Mouse (Mus musculus): ENCODE results near the gene Xylt2. TPM values are rescaled to one million over a fixed set of nuclear protein-coding genes. Genes with fewer than 3 reads are reported as not detected.
"Not testable (repeated sequence)": the region's sequence is repeated elsewhere in the genome, so short reads cannot be mapped to it uniquely, and the experiment has no call there.

Xylt2 gene
- total and polyA plus RNA-seq, 2 experiments from 2014 or later = 10.9 to 34.0 TPM

- no peak overlapping the region for H3K9ac ChIP-seq
- H3K9me3 ChIP-seq (ENCODE audit: low read length) = no peaks in the 10 kb centered on the region
- H3K36me3 ChIP-seq (ENCODE audit: insufficient read depth) = peaks cover 11% of the 10 kb centered on the region
- H3K4me2 ChIP-seq (ENCODE audit: low read depth) = no peak overlapping the region
- ATAC-seq = no peak
- 55% methylated on average over 8 of the region's 8 CpGs for WGBS
- DNase-seq = no peak
- peak overlapping the region; percentile 59 for H3K4me3 ChIP-seq (ENCODE audit: low read depth, low read length)
- H3K4me1 ChIP-seq (ENCODE audit: insufficient read depth) = peaks cover 11% of the 10 kb centered on the region
- no peak for TF ChIP-seq CTCF (IDR thresholded peaks at IDR 0.05; ENCODE audit: low read depth)
- no peak overlapping the region for H3K27ac ChIP-seq (ENCODE audit: low read depth, low read length)
- H3K27me3 ChIP-seq (ENCODE audit: insufficient read depth, low read length) = no peaks in the 10 kb centered on the region
These were observed 24.3 kb downstream of the Xylt2 start for GRCm38 (mm10) chr11:94652973-94653372.

- H3K27me3 ChIP-seq (ENCODE audit: insufficient read depth, low read length); DNase-seq; H3K4me3 ChIP-seq (ENCODE audit: low read depth, low read length); H3K27ac ChIP-seq (ENCODE audit: low read depth, low read length); H3K9me3 ChIP-seq (ENCODE audit: low read length); H3K9ac ChIP-seq; ATAC-seq; H3K36me3 ChIP-seq (ENCODE audit: insufficient read depth); H3K4me2 ChIP-seq (ENCODE audit: low read depth): not testable (repeated sequence)
- WGBS = 96% methylated on average over 5 of the region's 7 CpGs
- H3K4me1 ChIP-seq (ENCODE audit: insufficient read depth) = peaks cover 11% of the 10 kb centered on the region
These were observed 26.1 kb downstream of the Xylt2 start for GRCm38 (mm10) chr11:94651241-94651640.

GRCm38 (mm10) chr11:94646457-94646856 is 30.9 kb downstream of the Xylt2 start:
- 94% methylated on average over 4 of the region's 4 CpGs for WGBS
- Histone ChIP-seq H3K4me3 (ENCODE audit: low read depth, low read length) (no peak overlapping the region), H3K27me3 (ENCODE audit: insufficient read depth, low read length) (no peaks in the 10 kb centered on the region), H3K27ac (ENCODE audit: low read depth, low read length) (no peak overlapping the region), H3K9me3 (ENCODE audit: low read length) (no peaks in the 10 kb centered on the region), H3K36me3 (ENCODE audit: insufficient read depth) (peaks cover 38% of the 10 kb centered on the region), H3K9ac (no peak overlapping the region), H3K4me2 (ENCODE audit: low read depth) (no peak overlapping the region), H3K4me1 (ENCODE audit: insufficient read depth) (no peaks in the 10 kb centered on the region)
- no peak for ATAC-seq
- TF ChIP-seq CTCF (IDR thresholded peaks at IDR 0.05; ENCODE audit: low read depth) = no peak
- no peak for DNase-seq

GRCm38 (mm10) chr11:94644461-94645219 is 32.7 kb downstream of the Xylt2 start:
- 87% methylated on average over 8 of the region's 8 CpGs for WGBS
- H3K27me3 ChIP-seq (ENCODE audit: insufficient read depth, low read length) = no peaks in the 10 kb centered on the region
- no peak overlapping the region for H3K4me2 ChIP-seq (ENCODE audit: low read depth)
- H3K9me3 ChIP-seq (ENCODE audit: low read length) = no peaks in the 10 kb centered on the region
- H3K4me1 ChIP-seq (ENCODE audit: insufficient read depth) = no peaks in the 10 kb centered on the region
- no peak overlapping the region for H3K4me3 ChIP-seq (ENCODE audit: low read depth, low read length)
- ATAC-seq (no peak), DNase-seq (no peak)
- TF ChIP-seq CTCF (IDR thresholded peaks at IDR 0.05; ENCODE audit: low read depth) = no peak
- H3K27ac ChIP-seq (ENCODE audit: low read depth, low read length) = no peak overlapping the region
- peaks cover 56% of the 10 kb centered on the region for H3K36me3 ChIP-seq (ENCODE audit: insufficient read depth)
- no peak overlapping the region for H3K9ac ChIP-seq

GRCm38 (mm10) chr11:94634431-94634830 is 42.9 kb downstream of the Xylt2 start:
- Histone ChIP-seq H3K4me3 (ENCODE audit: low read depth, low read length) (no peak overlapping the region), H3K9me3 (ENCODE audit: low read length) (no peaks in the 10 kb centered on the region), H3K27me3 (ENCODE audit: insufficient read depth, low read length) (no peaks in the 10 kb centered on the region), H3K36me3 (ENCODE audit: insufficient read depth) (peaks cover 71% of the 10 kb centered on the region), H3K27ac (ENCODE audit: low read depth, low read length) (no peak overlapping the region), H3K4me2 (ENCODE audit: low read depth) (no peak overlapping the region), H3K9ac (no peak overlapping the region), H3K4me1 (ENCODE audit: insufficient read depth) (no peaks in the 10 kb centered on the region; the same call in 1 of the 2 replicates)
- DNase-seq = no peak
- TF ChIP-seq CTCF (IDR thresholded peaks at IDR 0.05; ENCODE audit: low read depth) = no peak
- 88% methylated on average over 5 of the region's 5 CpGs for WGBS
- no peak for ATAC-seq

- H3K36me3 ChIP-seq (ENCODE audit: insufficient read depth) = peaks cover 57% of the 10 kb centered on the region
- H3K27me3 ChIP-seq (ENCODE audit: insufficient read depth, low read length) = no peaks in the 10 kb centered on the region
- no peaks in the 10 kb centered on the region for H3K9me3 ChIP-seq (ENCODE audit: low read length)
- TF ChIP-seq CTCF (IDR thresholded peaks at IDR 0.05; ENCODE audit: low read depth) = no peak
- no peak overlapping the region for H3K4me3 ChIP-seq (ENCODE audit: low read depth, low read length)
- H3K27ac ChIP-seq (ENCODE audit: low read depth, low read length) = no peak overlapping the region
- H3K9ac ChIP-seq = no peak overlapping the region
- WGBS = 82% methylated on average over 8 of the region's 8 CpGs
- no peak for DNase-seq
- H3K4me1 ChIP-seq (ENCODE audit: insufficient read depth) = no peaks in the 10 kb centered on the region; the same call in 1 of the 2 replicates
- no peak overlapping the region for H3K4me2 ChIP-seq (ENCODE audit: low read depth)
- ATAC-seq = no peak
These were observed 44.3 kb downstream of the Xylt2 start for GRCm38 (mm10) chr11:94632988-94633387.

GRCm38 (mm10) chr11:94631969-94632368 is 45.3 kb downstream of the Xylt2 start:
- H3K9ac ChIP-seq = no peak overlapping the region
- no peak overlapping the region for H3K4me3 ChIP-seq (ENCODE audit: low read depth, low read length)
- H3K4me2 ChIP-seq (ENCODE audit: low read depth) = no peak overlapping the region
- ATAC-seq (no peak), DNase-seq (no peak)
- H3K27ac ChIP-seq (ENCODE audit: low read depth, low read length) = no peak overlapping the region
- peaks cover 46% of the 10 kb centered on the region for H3K36me3 ChIP-seq (ENCODE audit: insufficient read depth)
- H3K27me3 ChIP-seq (ENCODE audit: insufficient read depth, low read length) = no peaks in the 10 kb centered on the region
- no peak for TF ChIP-seq CTCF (IDR thresholded peaks at IDR 0.05; ENCODE audit: low read depth)
- H3K4me1 ChIP-seq (ENCODE audit: insufficient read depth) = no peaks in the 10 kb centered on the region; the same call in 1 of the 2 replicates
- WGBS = 93% methylated on average over 5 of the region's 5 CpGs
- H3K9me3 ChIP-seq (ENCODE audit: low read length) = no peaks in the 10 kb centered on the region

Data from forebrain, postnatal 0 days (tissue).